Mouse (Mus musculus) heart, adult 2 months (tissue): ENCODE results near the gene Tmem63a. TPM values are rescaled to one million over a fixed set of nuclear protein-coding genes. Genes with fewer than 3 reads are reported as not detected.

ENCODE experiments used
- DNase-seq, 2 experiments: peaks; one replicate each; pipeline ENCODE4 v3.0.0; 2021
- H3K27ac ChIP-seq: fragments of 200-600 bp; 2 replicates; pipeline ENCODE4 v1.8.1; 2022
- H3K27me3 ChIP-seq: fragments of 200-500 bp; 2 replicates; pipeline ENCODE4 v1.6.1; 2012; ENCODE audit warnings: mild to moderate bottlenecking, low read length, inconsistent platforms, mixed read lengths; ENCODE audit not compliant: control insufficient read depth, insufficient read depth
- H3K36me3 ChIP-seq: fragments of 200-500 bp; 2 replicates; pipeline ENCODE4 v1.6.1; 2012; ENCODE audit warnings: low read length, inconsistent platforms; ENCODE audit not compliant: control insufficient read depth, insufficient read depth
- H3K4me1 ChIP-seq: fragments of 200-500 bp; 2 replicates; pipeline ENCODE4 v1.6.1; 2011; ENCODE audit warnings: low read length; ENCODE audit not compliant: control insufficient read depth, insufficient read depth
- H3K4me3 ChIP-seq: fragments of 200-600 bp; 2 replicates; pipeline ENCODE4 v1.8.1; 2022
- H3K79me2 ChIP-seq: fragments of 200-500 bp; replicated peaks from 2 replicates; pipeline ENCODE4 v1.6.1; 2012; ENCODE audit warnings: mild to moderate bottlenecking, inconsistent platforms, low read length, moderate library complexity, mixed read lengths; ENCODE audit not compliant: control insufficient read depth, insufficient read depth
- H3K9ac ChIP-seq: fragments of 200-500 bp; 2 replicates; pipeline ENCODE4 v1.6.1; 2012; ENCODE audit warnings: low read depth, mild to moderate bottlenecking, control low read depth, inconsistent platforms, low read length, mixed read lengths
- CTCF ChIP-seq: fragments of 200-600 bp; IDR thresholded peaks from 2 replicates; pipeline ENCODE4 v1.8.1; 2022; ENCODE audit warnings: antibody characterized with exemption, mild to moderate bottlenecking, moderate library complexity
- EP300 ChIP-seq: fragments of 200-500 bp; IDR thresholded peaks from 2 replicates; pipeline ENCODE4 v1.6.1; 2011; ENCODE audit warnings: low read depth, low read length, control low read depth; ENCODE audit not compliant: insufficient read depth
- POLR2A ChIP-seq: fragments of 200-500 bp; IDR thresholded peaks from 2 replicates; pipeline ENCODE4 v1.6.1; 2011; ENCODE audit warnings: mild to moderate bottlenecking, low read depth, low read length, control low read depth; ENCODE audit not compliant: insufficient read depth
- WGBS: fragments of 180-500 bp; shearing (Covaris S2); methylation state at CpG from one replicate; pipeline ENCODE4 v1.1.7; 2018; 5-methylcytosine and 5-hydroxymethylcytosine counted together
- intact Hi-C: fragments of 180-260 bp; cut with DNase I; formaldehyde crosslinking; loops from one replicate; pipeline ENCODE4 v1.15.1; 2025
- polyA plus RNA-seq: library from polyadenylated mRNA; depleted of rRNA; stranded (reverse); fragments of >200 nt; gene quantifications from 2 replicates; pipeline ENCODE4 v1.2.3, GENCODE M21; 2012
- total RNA-seq, 2 experiments: library from RNA; stranded (reverse); gene quantifications; 2 replicates each; pipeline ENCODE4 v1.2.3; 2021

Gene Tmem63a
- total and polyA plus RNA-seq, 3 experiments: 13.2 to 27.5 (median 15.8) TPM

GRCm38 (mm10) chr1:180919686-180920085 lies 22.5 kb upstream of the Tmem63a start:
- H3K9ac ChIP-seq: no peak overlapping the region
- intact Hi-C loops: no loop called here
- H3K27me3 ChIP-seq: no peaks in the 10 kb centered on the region
- H3K36me3 ChIP-seq: no peaks in the 10 kb centered on the region
- WGBS: 42% methylated on average over 8 of the region's 8 CpGs
- no peaks in the 10 kb centered on the region for H3K4me1 ChIP-seq
- H3K4me3 ChIP-seq: no peak overlapping the region
- no peak overlapping the region for H3K27ac ChIP-seq
- no peaks in the 10 kb centered on the region for H3K79me2 ChIP-seq
- peak; percentile 59 for TF ChIP-seq CTCF
- no peak for TF ChIP-seq EP300
- TF ChIP-seq POLR2A: no peak
- DNase-seq: no peak

GRCm38 (mm10) chr1:180922273-180923048 lies 19.7 kb upstream of the Tmem63a start:
- no peaks in the 10 kb centered on the region for H3K27me3 ChIP-seq
- WGBS: 46% methylated on average over 6 of the region's 6 CpGs
- no peak overlapping the region for H3K4me3 ChIP-seq
- no peak overlapping the region for H3K9ac ChIP-seq
- intact Hi-C loops: no loop called here
- peak; percentile 25 to 51 for DNase-seq
- no peaks in the 10 kb centered on the region for H3K4me1 ChIP-seq
- TF ChIP-seq EP300 (no peak), CTCF (no peak), POLR2A (no peak)
- H3K36me3 ChIP-seq: no peaks in the 10 kb centered on the region
- no peak overlapping the region for H3K27ac ChIP-seq
- no peaks in the 10 kb centered on the region for H3K79me2 ChIP-seq

DNA sequence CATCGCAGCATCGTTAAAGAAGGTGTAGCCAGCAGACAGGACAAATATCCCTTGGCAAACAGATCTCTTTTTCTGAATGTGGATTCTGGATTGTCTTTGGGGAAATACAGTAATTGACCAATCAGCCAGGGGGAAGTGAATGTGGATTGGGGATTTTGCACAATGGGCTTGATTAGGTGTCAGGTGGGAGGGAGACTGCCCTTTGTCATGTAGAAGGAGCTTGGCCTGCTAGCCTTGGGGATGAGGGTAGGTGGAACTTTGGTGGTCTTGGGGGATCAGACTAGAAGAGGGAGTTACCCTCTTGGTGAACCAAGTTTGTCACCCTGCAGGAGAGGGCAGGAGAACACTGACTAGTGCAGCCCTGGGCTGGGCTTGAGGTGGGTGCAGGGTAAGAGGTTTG lies 17.4 kb upstream of the Tmem63a start:
- TF ChIP-seq EP300 (no peak), POLR2A (no peak), CTCF (no peak)
- Histone ChIP-seq H3K27ac (no peak overlapping the region), H3K36me3 (no peaks in the 10 kb centered on the region), H3K4me1 (no peaks in the 10 kb centered on the region), H3K4me3 (no peak overlapping the region), H3K9ac (no peak overlapping the region), H3K27me3 (no peaks in the 10 kb centered on the region), H3K79me2 (no peaks in the 10 kb centered on the region)
- intact Hi-C loops: no loop called here
- DNase-seq: no peak
- WGBS: 63% methylated on average over 2 of the region's 2 CpGs

DNA sequence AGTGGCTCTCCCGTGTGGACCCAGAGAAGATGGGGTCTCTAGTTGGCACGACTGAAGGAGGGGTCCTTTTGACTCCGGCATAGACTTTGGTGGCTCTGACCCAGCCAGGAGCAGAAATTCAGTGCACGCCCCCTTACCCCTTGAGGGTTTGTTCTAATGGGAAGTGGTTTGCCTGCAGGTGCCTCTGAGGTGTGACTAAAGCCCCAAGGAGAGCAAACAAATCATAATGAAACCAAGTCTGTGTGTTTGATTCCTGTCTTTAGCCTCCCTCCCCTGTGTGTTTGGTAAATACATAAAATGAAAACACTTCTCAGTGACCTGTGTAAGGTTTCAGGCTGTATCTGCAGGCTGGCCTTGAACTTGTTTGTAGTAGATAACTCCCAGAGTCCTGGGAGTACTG lies 15.9 kb upstream of the Tmem63a start:
- Histone ChIP-seq H3K27me3 (no peaks in the 10 kb centered on the region), H3K79me2 (no peaks in the 10 kb centered on the region), H3K36me3 (no peaks in the 10 kb centered on the region), H3K27ac (no peak overlapping the region), H3K4me3 (no peak overlapping the region), H3K4me1 (no peaks in the 10 kb centered on the region), H3K9ac (no peak overlapping the region)
- 74% methylated on average over 4 of the region's 4 CpGs for WGBS
- intact Hi-C loops: no loop called here
- no peak for TF ChIP-seq POLR2A
- TF ChIP-seq EP300: no peak
- TF ChIP-seq CTCF: no peak
- DNase-seq: no peak

DNA sequence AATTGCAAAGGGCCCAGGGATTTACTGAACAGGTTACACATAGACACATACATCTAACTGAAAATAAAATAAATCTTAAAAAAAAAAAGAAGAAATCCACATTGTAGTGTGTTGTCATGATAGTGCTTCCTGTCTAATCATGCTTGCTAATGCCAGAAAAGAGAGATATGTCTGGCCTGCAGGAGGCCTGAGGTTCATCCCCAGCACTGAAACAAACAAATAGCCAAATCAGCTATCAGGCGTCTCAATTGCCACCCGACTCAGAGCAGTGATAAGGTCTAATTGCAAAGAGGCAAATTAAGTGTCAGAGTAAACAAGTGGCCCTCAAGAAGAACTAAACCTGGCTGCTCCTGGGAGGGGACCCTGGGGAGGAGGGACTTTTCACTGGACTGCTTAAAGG lies 12.5 kb upstream of the Tmem63a start:
- no peak for DNase-seq
- H3K27me3 ChIP-seq: 0 out of 2 replicates have a peak, but pooled peaks cover under 1% of the 10 kb centered on the region
- no peaks in the 10 kb centered on the region for H3K4me1 ChIP-seq
- no peak overlapping the region for H3K4me3 ChIP-seq
- no peak overlapping the region for H3K27ac ChIP-seq
- 47% methylated on average over 2 of the region's 2 CpGs for WGBS
- TF ChIP-seq POLR2A: no peak
- no peak overlapping the region for H3K9ac ChIP-seq
- intact Hi-C loops: no loop called here
- no peaks in the 10 kb centered on the region for H3K79me2 ChIP-seq
- no peaks in the 10 kb centered on the region for H3K36me3 ChIP-seq

DNA sequence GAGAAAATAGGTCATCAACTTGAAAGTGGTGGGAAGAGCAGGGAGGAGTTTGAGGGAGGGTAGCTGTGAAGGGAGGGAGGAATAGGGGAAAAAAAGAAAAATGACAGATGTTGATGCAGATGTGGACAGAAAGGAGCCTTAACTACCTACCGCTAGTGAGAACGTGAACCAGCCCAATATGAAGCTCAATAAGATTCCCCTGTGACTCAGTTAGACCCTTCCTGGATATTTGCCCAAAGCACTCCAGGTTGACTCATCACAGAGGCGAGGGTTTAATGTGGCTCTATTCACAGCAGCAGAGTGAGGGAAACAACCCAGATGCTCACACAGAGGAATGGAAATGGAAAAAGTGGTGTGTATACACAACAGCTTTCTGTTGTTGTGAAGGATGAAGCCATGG lies 11.0 kb upstream of the Tmem63a start:
- Histone ChIP-seq H3K79me2 (no peaks in the 10 kb centered on the region), H3K4me1 (no peaks in the 10 kb centered on the region), H3K27ac (no peak overlapping the region), H3K9ac (no peak overlapping the region), H3K27me3 (0 out of 2 replicates have a peak, but pooled peaks cover 5% of the 10 kb centered on the region), H3K36me3 (no peaks in the 10 kb centered on the region), H3K4me3 (no peak overlapping the region)
- DNase-seq: no peak
- intact Hi-C loops: no loop called here
- WGBS: 49% methylated on average over 3 of the region's 3 CpGs
- no peak for TF ChIP-seq CTCF
